Mouse (Mus musculus) liver (tissue): ENCODE results near the gene Parp3.
A peak's percentile ranks its signal among the peaks of the same experiment; 100 is the strongest.

Experiments used
- DNase-seq: peaks from one replicate; pipeline ENCODE4 v3.0.0-alpha.2; 2020; ENCODE audit warnings: mixed read lengths

Gene Parp3

GRCm38 (mm10) chr9:106474456-106474855, 2.3 kb downstream of the Parp3 start:
- DNase-seq, result peak; percentile 74

GRCm38 (mm10) chr9:106473753-106474105, 3.0 kb downstream of the Parp3 start:
- no peak for DNase-seq

GRCm38 (mm10) chr9:106473081-106473752, 3.5 kb downstream of the Parp3 start:
- DNase-seq, result no peak

GRCm38 (mm10) chr9:106472321-106472720, 4.4 kb downstream of the Parp3 start:
- no peak for DNase-seq

GRCm38 (mm10) chr9:106471892-106472291, 4.9 kb downstream of the Parp3 start:
- peak; percentile 42 for DNase-seq

- no peak for DNase-seq
Measured at GRCm38 (mm10) chr9:106470991-106471750, 5.6 kb downstream of the Parp3 start.

GRCm38 (mm10) chr9:106469776-106470175, 7.0 kb downstream of the Parp3 start:
- no peak for DNase-seq

GRCm38 (mm10) chr9:106469317-106469716, 7.4 kb downstream of the Parp3 start:
- DNase-seq, result no peak

GRCm38 (mm10) chr9:106467746-106468145, 9.0 kb downstream of the Parp3 start:
- no peak for DNase-seq

GRCm38 (mm10) chr9:106466721-106467120, 10.0 kb downstream of the Parp3 start:
- no peak for DNase-seq

- DNase-seq, result no peak
Measured at GRCm38 (mm10) chr9:106465571-106466200, 11.1 kb downstream of the Parp3 start, which contains the start of gene Gpr62. Gene Gpr62, minus strand, starts transcription at chr9:106465938.

GRCm38 (mm10) chr9:106464751-106465541, 11.8 kb downstream of the Parp3 start:
- peak; percentile 45 for DNase-seq

GRCm38 (mm10) chr9:106463122-106464063, 13.4 kb downstream of the Parp3 start:
- DNase-seq, result no peak

- no peak for DNase-seq
Measured at GRCm38 (mm10) chr9:106462430-106462800, 14.3 kb downstream of the Parp3 start.

GRCm38 (mm10) chr9:106461641-106462429, 14.9 kb downstream of the Parp3 start:
- no peak for DNase-seq

GRCm38 (mm10) chr9:106461026-106461415, 15.7 kb downstream of the Parp3 start:
- DNase-seq, result no peak

GRCm38 (mm10) chr9:106460401-106461025, 16.2 kb downstream of the Parp3 start:
- no peak for DNase-seq

GRCm38 (mm10) chr9:106459946-106460345, 16.8 kb downstream of the Parp3 start:
- DNase-seq, result no peak

- no peak for DNase-seq
Measured at GRCm38 (mm10) chr9:106457920-106458319, 18.8 kb downstream of the Parp3 start.

- no peak for DNase-seq
Measured at GRCm38 (mm10) chr9:106457163-106457559, 19.6 kb downstream of the Parp3 start.
